Mouse (Mus musculus) natural killer cell, adult 2 months (primary cell): ENCODE data around the gene Haus4.

Source experiments
- DNase-seq, 2 experiments: peaks; one replicate each; pipeline ENCODE4 v3.0.0; 2022; ENCODE audit warnings: low spot score in 2 of 2

The Haus4 gene

DNA sequence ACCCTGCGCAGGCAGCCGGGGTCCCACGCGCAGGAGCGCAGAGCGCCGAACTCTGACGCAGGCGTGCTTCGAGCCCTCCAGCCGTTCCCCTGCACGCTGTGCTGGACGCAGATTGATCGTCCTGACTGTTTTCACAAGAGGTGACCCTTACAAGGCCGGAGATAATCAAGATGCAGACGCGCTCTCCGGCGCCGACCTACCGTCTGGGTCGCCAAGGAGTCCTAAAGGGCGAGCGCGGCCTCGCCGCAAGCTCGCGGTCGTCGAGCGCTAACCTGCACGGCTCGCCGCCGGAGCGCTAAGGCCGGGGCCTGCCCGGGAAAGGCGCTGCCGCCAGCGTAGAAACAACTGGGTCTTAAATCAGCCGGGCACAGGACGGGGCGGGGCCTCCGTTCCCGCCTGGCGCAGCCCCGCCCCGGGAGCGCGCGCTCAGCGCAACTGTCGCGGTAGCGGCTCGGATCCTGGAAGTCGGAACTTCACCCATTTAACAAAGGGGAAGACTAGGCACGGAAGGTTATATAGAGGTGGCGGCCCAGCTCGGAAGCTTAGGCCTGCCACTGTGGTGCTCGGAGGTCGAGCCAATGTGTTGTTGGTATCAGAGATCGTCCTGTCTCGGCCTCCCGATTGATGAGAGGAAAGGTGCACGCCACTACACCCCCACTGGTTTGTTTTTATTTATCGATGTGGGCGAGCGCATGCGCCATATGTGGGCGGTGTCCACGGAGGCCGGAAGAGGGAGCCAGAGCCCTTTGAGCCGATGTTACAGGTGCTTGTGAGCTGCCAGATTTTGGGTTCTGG lies at the start of gene Haus4:
Gene Haus4 (minus strand): TSS at position 642 of the 795 bp plus-strand sequence.
- peak; percentile 75 to 82 for DNase-seq

DNA sequence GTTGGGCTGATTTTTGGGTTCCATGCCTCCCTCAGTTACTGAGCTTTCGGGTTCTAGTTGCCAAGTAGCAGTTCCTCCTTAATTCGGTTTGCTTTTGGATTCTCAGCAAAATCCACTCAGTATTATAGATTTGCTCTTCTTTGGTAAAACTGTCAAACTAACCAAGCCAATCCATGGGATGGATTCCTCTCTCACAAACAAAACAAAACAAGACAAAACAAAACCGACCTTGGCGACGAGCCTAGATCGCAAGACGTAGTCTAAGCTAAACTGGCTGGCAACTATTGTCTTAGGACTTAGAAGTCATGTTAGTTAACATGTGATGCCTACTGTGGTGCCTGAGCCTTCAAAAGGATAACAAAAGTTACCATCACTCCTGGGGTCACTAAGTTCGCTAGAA lies 49.3 kb upstream of the Haus4 start:
- no peak for DNase-seq

DNA sequence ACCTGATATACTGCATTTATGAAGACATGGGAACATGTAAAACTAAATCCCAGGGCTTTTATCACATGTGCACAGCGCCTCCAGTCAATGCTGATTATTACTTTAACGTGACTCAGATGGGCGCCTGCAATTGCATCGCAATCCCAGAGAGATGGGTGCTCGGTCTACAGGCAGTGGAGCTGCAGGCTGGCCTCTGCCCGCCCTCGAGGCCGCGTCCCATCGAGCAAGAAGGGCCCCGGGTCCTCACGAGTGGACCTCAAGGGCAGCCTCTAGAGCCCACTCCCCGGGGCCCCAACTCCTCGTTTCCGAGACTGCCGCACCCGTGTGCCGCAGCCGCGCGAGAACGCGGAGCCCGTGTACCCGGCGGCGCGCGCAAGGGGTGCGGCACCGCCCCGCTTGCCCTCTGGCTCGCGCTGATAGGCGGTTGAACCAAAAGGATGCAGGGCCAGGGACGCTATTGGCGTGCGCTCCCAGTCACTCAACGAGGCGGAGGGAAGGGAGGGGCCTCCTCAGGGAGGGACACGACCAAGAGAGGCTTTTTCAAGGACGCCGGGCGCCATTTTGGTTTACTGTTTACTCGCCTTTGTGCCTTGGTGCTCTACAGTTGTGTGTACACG lies 48.7 kb upstream of the Haus4 start:
- peak; percentile 92 to 95 for DNase-seq

DNA sequence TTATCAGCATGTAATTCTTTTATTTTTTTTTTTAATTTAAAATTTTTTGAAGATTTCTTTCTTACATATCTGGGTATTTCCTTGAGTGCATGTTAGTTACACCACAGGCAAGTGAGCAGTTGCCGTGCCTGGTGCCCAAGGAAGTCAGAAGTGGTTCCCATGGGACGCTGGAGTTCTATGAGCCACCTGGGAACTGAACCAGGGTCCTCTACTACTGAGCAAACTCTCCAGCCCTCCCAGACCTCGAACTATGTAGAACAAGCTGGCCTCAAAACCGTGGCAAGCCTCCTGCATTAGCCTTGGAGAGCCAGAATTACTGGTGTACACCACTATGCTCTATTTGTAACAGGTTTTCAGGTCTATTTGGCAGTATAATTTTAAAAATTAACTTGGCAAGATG lies 48.2 kb upstream of the Haus4 start:
- DNase-seq, result no peak

DNA sequence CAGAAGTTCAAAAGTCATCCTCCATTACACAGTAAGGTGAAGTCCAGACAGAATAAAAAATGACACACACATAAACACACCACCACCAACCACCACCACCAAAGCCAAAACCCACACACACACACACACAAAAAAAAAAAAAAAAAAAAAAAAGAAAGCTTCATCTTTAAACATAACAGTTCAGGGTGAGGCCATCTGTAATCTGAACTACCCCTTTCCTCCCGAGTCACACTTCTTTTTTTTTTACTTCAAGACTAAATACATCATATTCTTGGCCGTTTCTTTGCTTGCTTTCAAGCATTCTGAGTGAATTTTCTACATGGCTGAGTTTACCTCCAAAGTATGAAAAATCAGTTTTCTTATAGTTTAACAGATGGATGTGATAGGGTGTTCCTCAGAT lies 47.2 kb upstream of the Haus4 start:
- no peak for DNase-seq

DNA sequence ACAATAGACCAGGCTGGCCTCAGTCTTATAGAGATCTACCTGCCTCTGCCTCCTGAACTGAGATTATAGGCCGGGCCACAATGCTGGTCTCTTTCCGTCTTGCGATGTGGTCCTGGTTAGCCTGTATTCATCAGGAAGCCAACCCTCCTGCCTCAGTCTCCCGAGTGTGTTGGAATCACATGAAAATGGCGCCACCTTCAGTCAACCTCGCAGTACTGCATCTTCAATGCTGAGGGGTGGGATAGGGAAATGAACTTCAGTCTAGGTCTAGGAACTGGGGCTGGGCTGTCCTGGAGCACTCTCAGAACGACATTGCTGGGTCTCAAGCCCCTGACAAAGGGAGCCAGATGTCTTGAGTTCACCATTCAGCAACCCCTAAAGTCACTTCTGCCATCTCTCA lies 42.7 kb upstream of the Haus4 start:
- DNase-seq, result no peak

DNA sequence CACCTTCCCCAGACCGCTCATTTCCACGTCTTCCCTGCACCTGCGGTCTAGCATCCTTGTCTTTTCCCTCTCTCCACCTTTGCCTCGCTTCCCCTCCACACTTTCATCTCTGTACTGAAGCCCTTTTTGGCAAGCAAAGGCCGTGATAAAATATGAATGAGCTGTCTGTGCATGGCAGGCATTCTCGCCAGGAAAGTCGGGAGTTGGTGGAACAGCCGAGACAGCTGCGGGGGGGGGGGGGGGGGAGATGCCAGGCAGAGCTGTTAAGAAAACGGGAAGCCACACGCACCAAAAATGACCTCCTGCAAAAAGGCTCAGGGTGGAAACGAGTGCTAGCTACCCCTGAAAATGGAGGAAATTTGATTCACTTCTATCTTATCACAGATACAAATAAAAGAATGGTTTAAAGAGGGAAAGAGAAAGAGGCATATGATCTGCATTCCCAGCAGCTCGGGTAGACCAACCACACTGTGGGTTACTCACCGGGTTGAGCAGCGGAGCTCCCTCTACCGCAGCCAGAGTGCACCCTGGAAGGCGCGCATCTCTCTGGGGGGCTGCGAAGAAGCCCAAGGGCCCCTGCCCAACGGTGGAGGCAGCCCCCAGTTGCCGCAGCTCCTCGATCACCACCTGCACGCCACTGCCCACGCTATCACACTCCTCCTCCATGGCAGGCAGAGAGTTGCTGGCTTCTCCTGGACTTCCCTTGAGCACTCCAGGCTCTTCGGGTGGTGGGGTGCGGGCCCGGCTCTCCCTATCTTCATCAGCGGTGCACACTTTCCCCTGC lies 40.4 kb upstream of the Haus4 start:
- no peak for DNase-seq

DNA sequence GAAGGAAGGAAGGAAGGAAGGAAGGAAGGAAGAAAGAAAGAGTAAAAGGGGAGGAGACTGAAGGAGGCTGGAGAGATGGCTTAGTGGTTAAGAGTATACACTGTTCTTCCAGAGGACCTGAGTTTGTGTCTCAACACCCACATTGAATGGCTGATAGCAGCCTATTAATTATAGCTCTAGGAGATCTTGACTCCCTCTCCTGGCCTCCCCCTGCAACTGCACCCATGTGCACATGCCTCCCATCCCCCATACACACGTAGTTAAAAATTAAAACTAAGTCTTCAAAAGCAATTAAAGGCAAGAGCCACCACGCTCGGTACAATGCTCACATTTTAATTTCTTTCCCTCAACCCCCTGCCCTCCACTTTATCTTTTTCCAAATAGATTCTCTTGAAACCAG lies 39.6 kb upstream of the Haus4 start:
- DNase-seq, result no peak

DNA sequence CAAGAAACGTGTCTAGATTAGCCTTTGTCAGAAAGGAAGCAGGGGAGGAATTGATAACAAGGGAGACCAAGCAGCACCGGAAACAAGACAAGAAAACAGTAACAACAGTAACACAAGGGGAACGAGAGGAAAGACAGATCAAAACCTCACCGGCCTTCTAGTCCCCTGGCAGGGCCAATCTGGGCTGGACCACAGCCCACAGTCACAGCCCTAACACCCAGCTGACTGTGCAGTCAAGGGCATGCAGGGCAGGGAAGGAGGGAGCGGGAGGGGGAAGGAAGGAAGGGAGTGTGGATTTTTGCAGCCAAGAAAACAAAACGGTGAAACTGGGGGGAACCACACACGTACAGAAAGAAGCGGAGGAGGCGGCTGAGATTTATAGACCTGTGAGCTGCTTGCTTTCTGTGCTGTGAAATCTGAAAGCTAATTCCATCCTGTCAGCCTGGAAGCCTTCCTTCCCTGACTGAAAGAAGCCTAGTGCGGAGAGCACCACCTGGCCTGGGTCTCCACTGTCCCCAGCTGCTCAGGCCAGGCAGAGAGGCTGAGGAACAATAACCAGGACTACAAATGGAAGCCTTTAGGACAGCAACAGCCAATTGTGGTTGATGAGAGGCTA lies 38.0 kb upstream of the Haus4 start:
- DNase-seq, result no peak

DNA sequence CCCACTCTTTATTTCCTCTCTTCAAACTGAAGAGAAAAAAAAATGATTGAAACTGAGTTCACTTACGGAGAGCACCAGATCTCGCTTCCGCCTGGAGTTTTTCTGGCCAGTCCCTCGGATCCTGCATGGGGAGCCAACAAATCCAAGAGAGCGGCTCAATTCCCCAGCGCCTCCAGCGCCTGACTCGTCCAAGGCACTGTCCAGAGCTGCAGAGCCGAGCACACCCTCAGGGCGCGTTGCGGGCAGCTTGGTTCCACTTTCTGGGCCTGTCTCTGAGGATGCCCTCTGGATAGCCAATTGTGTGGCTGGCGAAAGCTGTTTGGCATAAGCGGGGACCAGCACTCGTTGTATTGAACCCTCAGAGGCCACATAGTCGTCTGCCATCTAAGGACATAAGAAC lies 36.6 kb upstream of the Haus4 start:
- no peak for DNase-seq

DNA sequence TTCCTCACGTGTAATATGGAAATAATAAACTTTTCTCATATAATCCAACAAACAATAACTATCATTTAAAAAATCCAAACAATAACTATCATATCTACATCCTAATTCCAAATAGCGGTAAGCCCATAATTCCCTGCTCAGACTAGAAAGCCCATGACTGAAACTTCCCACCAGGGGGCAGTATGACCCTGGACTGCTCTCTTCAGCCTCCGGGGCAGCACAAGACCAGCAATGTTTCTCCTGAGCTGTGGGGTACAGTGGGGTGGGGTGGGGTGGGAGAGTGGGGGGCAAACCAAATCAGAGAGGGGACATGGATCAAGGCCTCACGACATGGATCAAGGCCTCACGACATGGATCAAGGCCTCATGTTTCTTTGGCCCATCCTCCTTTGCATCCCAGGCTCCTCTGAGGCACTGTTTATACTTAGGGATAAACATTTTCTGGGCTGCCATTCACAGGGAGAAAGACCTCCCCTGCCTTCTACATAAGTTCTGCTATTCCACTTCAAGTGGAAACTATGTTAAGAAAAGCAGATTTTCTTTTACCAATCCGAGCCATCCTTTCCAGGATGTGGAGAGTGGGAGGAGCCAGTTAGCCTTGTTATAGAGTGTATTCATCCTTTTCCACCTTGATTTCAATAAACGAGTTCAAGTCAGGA lies 29.4 kb upstream of the Haus4 start:
- DNase-seq, result peak; percentile 35 to 49

DNA sequence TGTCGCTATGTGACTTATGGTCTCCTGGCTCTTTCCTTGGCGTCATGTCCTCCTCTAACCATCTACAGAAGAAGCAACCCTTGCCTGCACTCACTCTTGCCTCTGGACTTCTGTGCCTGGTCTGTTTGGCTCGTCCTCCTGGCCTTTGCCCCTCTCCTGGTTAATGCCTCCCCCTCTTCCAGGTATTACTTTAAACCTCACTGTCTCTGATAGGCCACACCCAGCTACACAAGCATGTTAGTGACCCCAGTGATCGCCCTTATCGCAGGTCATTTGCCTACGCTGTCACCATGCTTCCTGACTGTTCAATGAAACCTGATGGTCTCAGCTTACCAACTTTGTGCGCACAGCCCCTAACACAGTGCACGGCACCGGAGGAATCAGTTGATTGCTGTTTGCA lies 28.1 kb upstream of the Haus4 start:
- no peak for DNase-seq

DNA sequence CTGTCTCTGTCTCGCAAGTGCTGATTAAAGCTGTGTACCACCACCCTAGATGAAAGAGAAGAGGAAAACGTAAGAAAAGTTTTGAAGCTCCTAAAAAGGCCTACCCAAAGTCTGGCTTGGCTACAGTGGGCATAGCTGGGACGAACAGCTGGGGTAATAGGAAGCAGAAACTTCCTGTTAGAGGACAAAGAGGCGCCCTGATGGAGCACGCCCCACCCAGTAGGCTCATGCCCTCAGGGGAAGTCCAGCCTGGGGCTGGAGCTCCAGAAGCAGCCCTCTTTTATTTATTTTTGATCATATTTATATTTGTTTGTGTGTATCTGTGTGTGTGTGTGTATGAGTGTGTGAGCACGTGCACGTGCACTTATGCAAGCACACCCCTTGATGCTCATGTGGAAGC lies 25.2 kb upstream of the Haus4 start:
- DNase-seq, result no peak

DNA sequence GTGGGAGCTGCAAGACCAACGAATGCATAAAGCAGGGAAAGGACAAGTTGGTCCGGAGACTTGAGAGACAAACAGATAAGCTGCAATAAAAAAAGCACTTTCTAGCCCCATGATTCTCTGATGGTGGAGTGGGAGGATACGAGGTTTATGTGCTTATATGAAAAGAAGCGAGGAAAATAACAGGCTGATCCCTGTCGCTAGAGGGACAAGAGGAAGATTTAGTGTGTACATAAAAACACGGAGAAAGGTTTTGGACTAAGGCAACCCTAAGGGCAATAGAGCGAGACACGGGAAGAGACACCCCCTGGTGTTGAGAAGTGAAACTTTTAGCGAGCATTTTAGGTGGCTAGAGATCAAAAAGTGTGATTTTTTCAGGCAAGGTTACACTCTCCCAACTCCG lies 23.6 kb upstream of the Haus4 start:
- peak; percentile 44 to 46 for DNase-seq

DNA sequence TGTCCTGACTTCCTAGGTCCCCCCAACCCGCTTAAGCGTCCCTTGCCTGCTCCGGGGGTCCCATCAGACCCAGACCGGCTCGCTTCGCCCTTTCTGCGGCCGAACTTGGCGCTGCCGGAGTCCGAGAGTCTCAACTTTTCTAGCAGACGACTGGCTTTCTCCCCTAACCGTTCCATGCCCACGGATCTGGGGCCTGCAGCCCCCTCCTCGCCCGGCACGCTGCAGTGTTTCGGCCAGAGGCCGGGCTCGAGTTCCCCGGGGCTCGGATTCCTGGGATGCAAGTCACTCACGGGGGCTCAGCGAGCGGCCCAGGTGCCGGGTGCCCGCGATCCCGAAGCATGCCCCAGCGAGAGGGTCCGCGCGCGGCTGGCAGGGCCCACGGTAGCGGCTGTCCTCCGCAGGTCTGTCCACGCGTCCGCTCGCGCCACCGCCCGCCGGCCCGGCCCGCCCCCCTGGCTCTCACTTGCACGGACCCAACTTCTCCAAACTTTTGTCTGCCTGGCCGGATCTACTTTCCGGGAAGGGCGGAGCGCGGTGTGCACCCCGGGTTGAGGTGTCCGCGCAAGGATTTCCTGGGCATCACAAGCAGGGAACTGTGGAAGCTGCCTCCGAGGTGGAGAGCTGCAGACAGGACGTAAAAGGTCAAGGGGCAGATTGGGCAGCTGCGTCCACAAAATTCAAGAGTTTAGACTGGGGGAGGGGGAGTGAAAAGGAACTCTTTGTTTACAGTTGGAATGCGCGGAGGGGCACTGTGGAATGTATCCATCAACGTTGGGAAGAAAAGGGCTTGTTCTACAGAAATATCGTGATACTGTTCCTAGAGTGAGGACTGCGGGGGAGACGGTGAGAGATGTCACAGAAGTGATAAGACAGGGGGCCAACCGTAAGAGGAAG lies 22.9 kb upstream of the Haus4 start, which contains the start of gene Ajuba:
Gene Ajuba (minus strand): TSS at position 470 of the 894 bp plus-strand sequence.
- DNase-seq, result peak in 1 of 2 experiments; percentile 18

DNA sequence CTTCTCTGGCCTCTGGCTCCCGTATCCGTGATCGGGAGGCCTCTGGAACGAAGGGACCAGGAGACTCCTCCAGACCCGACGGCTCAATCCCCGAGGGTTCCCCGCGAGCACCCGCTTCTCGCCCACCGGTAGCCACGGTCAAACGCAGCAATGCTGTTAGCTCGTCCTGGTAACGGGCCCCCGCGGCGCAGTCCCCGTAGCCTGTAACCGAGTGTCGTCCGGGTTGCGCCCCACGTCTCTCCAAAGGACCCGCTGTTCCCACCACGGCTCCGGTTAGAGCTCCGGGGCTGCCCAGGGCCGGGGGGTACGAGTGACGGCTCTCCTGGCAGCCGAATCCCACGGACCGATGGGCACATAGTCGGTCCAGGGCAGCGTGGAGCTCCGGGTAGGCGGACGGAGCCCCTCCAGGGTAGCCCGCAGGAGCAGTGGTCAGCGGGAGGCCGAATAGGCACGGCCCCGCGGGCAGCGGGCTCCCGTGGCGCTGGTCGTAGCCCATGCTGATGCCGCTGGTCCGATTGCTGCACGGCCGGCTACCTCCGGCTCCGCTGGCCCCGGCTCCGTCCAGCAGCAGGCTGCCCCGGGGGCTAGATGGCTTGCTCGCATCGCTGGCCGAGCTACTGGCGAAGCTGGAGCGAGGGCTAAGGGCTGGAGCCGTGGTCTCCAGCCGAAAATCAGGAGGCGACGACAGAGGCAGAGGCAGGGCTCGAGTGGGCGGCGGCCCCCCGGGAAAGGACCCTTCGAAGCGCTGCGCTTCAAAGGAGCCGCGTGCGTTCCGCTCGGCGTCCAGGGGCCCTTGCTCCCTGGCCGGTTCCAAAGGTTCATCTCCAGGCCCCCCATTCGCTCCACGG lies 22.0 kb upstream of the Haus4 start:
- DNase-seq, result peak in 1 of 2 experiments; percentile 9

DNA sequence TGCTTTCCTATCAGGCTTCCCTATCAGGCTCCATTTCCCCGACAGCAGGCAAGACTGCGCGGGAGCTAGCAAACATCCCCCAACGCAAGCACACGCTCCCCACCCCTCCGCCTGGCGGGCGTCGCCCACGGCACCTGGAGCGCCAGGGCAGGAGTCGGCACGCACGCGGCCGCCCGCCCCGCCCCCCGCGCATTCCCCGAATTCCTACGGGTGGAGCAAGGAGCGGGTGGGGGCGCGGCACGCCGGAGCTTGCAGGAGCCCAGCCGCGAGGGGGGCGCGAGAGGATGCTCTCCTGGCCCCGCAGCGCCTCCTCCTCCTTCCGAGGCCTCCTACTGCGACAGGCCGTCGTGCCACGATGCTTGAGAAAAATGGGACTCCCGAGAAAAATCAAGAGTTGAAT lies 21.2 kb upstream of the Haus4 start:
- DNase-seq, result no peak

DNA sequence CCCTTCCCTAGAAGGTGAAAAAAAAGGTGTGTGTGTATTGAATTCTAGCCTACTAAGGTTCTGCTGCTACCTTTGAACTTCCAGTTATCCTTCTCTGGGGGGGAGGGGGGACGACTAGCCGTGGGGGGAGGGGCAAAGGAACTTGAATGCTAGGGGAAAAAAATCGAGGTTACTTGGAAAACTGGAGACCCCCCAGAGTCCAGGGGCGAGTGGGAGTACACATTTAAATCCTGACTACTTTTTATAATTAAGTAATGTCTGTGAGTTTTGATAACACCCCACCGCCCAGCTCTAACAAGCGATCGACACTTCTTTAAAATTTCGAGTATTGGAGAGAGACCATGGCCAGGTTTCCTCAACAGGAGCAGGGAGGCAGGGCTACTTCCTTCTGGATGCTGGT lies 20.6 kb upstream of the Haus4 start:
- DNase-seq, result no peak

DNA sequence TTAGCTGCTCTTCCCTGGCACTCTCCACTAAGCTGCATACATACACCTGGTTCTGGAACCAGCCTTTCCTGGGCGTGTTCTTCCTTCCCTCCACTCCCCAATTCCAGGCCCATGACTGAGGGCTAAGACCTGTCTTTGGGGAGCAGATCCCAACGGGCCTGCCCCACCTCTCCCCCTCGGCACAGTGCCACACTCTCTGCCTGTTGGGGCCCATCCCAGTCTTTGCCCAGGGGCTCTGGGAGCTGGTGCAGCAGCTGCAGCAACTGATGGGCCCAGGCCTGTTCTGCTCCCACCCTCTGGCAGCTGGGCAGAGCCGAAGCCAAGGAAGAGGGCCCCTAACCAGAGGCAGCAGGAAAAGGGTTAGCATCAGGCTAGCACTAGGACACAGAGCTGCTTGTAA lies 19.8 kb upstream of the Haus4 start:
- DNase-seq, result no peak
